Mouse (Mus musculus) lung, postnatal 4 days (tissue): Measurements from ENCODE around the gene Pikfyve.

Source experiments
- DNase-seq, 2 experiments: peaks; one replicate each; pipeline ENCODE4 v3.0.0; 2021

Gene Pikfyve

GRCm38 (mm10) chr1:65186287-65187073 is at the start of gene Pikfyve, which contains the start of gene Idh1:
TSS of gene Pikfyve (plus strand) at chr1:65186683.
TSS of gene Idh1 (minus strand) at chr1:65186500.
- peak; percentile 97 to 99 for DNase-seq

- DNase-seq, result no peak
Observed at GRCm38 (mm10) chr1:65137560-65137959, 48.9 kb upstream of the Pikfyve start.

- no peak for DNase-seq
Observed at GRCm38 (mm10) chr1:65144783-65145182, 41.7 kb upstream of the Pikfyve start.

GRCm38 (mm10) chr1:65146601-65147000 is 39.9 kb upstream of the Pikfyve start:
- DNase-seq, result no peak

GRCm38 (mm10) chr1:65147326-65147725 is 39.2 kb upstream of the Pikfyve start:
- DNase-seq, result no peak

DNA sequence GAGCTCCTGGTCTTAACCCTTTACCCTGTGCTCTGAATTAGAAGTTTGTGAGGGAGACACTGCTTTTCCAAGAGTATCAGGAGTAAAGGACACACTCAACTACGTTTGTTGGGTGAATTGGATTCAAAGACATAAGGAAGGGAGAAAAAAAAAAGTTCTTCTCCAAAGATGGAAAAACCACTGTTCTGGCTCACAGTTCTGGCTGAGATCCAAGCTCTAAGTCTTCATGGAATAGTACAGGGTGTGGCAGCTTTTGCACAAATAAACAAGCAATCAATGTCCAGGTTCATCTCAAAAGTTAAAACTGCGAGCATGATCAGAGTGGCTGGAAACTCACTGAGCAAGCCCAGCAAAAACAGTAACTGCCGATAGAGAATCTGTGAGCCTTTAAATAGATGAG is 38.5 kb upstream of the Pikfyve start:
- no peak for DNase-seq

GRCm38 (mm10) chr1:65154814-65155213 is 31.7 kb upstream of the Pikfyve start:
- peak; percentile 18 to 33 for DNase-seq

DNA sequence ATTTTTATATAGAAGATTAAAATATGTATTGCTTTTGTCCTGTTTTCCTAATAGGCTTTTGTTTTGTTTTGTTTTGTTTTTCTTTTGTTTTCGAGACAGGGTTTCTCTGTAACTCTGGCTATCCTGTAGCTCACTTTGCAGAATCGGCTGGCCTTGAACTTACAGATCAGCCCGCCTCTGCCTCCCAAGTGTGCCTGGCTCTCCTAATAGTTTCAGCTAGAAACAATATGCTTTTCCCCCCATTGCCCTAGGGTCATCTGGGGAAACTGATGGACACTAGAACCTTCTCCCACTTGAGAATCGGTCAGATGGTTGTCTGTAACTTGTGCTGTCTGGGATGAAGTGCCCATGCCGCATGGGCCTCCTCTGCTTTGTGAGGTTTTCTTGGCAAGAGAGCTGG is 30.4 kb upstream of the Pikfyve start:
- no peak for DNase-seq

DNA sequence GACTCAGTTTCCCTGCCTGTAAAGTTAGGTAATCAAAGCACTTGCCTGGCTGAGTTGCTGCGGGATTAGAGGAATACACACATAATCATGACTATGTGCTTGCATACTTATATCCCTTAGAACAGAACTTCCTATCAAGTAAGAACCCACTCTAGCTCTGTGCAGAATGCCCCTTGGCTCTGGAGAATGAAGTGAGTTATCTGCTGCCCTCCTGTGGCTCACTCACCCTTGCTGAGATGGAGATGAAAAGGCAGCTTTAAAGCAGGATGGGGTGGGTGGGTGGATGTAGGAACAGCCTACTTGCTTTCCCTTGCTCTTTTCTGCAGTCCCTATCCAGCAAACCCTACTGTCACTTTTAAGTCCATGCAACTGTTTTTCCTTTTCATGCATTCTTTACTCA is 24.3 kb upstream of the Pikfyve start:
- no peak for DNase-seq

DNA sequence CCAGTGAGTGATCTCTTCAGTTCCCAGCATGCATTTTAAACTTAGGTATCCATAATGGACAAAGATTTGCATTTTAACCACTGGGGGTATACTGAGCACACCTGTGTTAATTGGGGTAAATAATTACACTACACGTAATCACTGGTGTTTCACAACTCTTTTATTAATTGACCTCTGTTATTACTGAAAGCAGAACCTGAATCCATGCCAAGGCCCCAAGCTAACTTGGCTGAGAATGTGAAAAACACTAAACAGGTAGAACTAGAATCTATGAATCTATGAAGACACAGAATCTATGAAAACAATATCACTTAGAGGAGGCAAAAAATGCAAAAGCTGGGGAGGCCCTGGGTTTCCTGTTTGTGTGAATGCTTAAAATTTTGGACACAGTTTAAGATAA is 19.0 kb upstream of the Pikfyve start:
- DNase-seq, result no peak

DNA sequence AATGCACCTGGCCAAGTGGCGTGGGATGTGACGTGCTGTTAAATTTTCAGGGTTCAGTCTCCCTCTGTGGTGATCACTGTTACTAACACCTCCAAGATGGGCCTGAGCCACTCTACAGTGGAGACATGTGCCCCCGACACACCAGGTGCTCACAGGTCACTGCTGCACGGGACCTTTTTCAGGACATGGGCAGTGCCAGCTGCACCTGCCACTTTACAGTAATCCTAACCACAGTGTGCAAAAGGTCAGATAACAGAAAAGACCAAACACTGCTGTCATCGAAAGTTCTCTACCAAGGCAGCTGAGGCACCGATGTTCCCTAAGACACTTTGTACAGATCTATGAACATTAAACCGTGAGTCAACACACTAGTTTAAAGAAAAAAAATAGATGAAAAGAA is 16.9 kb upstream of the Pikfyve start:
- no peak for DNase-seq

GRCm38 (mm10) chr1:65169947-65170346 is 16.5 kb upstream of the Pikfyve start:
- DNase-seq, result no peak

- DNase-seq, result no peak
Observed at GRCm38 (mm10) chr1:65171579-65171978, 14.9 kb upstream of the Pikfyve start.

- no peak for DNase-seq
Observed at GRCm38 (mm10) chr1:65173716-65174115, 12.8 kb upstream of the Pikfyve start.

DNA sequence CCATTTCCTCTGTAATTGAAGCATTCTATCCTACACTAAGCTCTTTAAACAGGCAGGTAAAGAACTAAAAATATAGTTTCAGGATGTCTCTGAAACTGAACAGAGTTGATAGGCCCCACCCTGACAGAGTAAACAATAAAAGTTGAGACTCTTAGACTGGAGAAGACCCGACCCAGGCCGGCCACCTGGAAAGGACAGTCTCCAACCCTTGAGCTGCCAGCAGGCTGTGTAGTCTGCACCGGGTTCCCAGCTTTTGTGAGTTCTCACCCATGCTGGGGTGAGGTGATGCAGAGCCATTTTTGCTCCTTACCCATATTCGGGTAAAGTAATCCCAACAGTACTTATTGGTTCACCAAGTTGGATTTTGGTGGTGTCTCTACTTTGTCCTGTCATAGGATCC is 10.3 kb upstream of the Pikfyve start:
- no peak for DNase-seq

GRCm38 (mm10) chr1:65176912-65177311 is 9.6 kb upstream of the Pikfyve start:
- no peak for DNase-seq

DNA sequence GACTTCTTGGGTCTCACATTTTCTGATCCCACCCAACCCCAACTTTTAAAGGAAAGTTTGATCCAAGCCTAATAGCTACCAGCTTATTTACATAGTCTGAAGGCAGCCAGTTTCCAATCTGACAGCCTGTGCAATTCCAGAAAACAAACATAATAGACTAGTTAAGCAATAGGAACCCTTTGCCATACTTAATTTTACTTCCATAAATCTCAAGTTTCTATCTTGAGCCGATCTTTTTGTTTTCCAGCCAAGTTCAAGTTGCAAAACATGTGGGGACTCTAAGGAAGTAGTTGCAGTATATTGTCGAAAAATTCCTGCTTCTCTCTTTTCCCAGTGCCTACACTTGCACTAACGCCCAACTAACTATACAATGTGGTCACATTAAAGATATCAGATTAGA is 9.0 kb upstream of the Pikfyve start:
- DNase-seq, result no peak

GRCm38 (mm10) chr1:65178126-65178901 is 8.2 kb upstream of the Pikfyve start:
- peak; percentile 94 for DNase-seq

DNA sequence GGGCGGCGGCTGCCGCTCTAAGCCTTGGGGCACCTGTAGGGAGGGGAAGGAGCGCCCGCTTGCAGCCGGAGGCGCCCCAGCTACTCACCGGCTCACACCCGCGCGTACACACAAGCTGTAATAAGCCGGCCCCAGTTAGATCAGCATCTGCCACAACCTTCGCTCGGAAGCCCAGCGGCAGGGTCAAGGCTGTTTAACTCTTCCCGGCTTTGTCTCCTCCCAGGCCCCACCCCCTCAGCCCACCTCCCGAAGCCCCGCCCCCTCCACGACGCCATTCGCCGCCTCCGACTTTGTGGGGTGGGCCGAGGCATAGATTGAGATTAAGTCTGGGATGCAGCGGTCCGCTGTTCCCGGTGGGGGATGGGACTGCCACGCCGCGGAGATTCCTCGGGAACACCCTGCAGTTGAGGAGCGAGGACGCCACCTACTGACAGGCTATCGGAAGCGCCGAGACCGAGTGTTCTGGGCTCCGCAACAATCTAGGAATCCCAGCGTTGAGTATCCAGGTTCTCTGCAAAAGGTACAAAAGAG is 7.5 kb upstream of the Pikfyve start:
- peak; percentile 97 to 98 for DNase-seq

DNA sequence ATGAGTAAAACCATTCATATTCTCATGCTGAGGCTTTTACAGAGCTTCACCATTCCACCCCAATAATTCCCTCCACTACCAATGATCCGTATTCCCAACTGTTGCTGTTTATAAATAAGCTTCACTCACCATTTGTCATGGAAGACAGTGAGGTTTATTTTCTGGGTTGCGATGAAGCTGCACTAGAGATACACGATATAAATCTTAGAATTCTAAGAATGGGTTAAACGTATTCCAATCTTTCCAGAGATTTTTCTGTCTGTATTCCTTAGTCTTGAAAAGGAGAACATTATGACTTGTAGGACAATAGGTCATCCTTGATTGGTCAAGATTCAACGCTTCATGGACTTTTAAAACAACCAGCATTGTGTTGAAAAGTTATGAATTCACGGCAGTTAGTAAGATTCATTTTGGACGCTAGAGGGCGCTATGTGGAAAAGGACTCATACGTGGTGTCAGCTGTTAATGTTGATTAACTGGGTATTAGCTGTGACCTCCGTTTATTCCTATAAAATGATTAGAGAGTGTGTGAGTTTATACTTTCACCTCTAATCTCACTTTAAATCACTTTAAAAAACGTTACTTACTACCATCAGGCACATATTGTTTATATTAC is 6.7 kb upstream of the Pikfyve start:
- DNase-seq, result peak in 1 of 2 experiments; percentile 76

DNA sequence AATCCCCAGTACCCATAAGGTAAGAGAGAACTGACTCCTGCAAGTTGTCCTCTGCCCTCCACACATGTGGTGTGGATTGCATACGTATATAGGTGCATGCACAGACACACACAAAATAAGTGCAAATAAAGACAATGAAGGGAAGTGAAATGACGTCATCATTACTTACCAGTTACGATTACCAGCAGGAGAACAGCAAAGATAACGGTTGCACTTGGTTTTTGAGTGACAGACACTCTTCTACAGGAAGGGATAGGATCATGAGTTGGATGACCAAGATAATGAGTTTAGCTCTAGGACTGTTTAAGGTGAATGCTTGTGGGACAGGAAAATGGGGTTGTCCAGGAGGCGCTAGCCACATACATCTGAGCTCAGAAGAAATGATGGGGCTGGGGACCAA is 5.0 kb upstream of the Pikfyve start:
- no peak for DNase-seq

GRCm38 (mm10) chr1:65183994-65184393 is 2.5 kb upstream of the Pikfyve start:
- DNase-seq, result no peak

- DNase-seq, result no peak
Observed at GRCm38 (mm10) chr1:65185011-65185410, 1.5 kb upstream of the Pikfyve start.
